Mouse (Mus musculus) brain, embryonic 14.5 days (tissue): ENCODE measurements around the gene Hyal3. TPM values are rescaled to one million over a fixed set of nuclear protein-coding genes. Genes with fewer than 3 reads are reported as not detected.

Experiments
- DNase-seq: peaks from one replicate; pipeline ENCODE4 v3.0.0-alpha.2; 2011; ENCODE audit warnings: low read depth
- CTCF ChIP-seq: fragments of 200-500 bp; IDR thresholded peaks from 2 replicates; pipeline ENCODE4 v1.5.1; 2012; ENCODE audit warnings: inconsistent platforms, mild to moderate bottlenecking, moderate library complexity, borderline replicate concordance; ENCODE audit not compliant: insufficient read depth, insufficient read length; ENCODE audit errors: extremely low read depth
- POLR2A ChIP-seq: fragments of 200-500 bp; IDR thresholded peaks from 2 replicates; pipeline ENCODE4 v1.6.1; 2012; ENCODE audit warnings: mild to moderate bottlenecking, inconsistent platforms, borderline replicate concordance; ENCODE audit not compliant: poor library complexity, insufficient read depth, insufficient read length, severe bottlenecking; ENCODE audit errors: extremely low read depth
- polyA plus RNA-seq: library from polyadenylated mRNA; depleted of rRNA; stranded (reverse); fragments of >200 nt; gene quantifications from 2 replicates; pipeline ENCODE4 v1.2.3, GENCODE M21; 2012

The Hyal3 gene
- polyA plus RNA-seq, 1 experiment, result 1.6 TPM

DNA sequence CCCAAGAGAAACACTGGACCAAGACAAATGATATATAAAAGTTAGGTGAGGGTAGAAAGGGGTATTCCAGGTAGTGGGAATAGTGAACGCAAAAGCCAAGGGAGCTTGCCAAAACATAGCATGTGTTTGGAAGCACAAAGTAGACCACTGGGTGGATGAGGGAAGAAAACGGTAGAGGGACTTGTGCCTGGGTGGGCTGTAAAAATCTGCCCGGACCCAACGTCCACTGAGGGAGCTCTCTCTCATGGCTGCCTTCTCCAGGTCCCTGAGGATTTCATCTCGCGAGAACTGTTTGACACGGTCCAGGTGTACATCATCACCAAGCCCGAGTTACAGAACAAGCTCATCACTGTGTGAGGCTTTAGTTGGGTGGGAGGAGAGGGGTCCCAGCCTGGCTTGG lies 37.9 kb upstream of the Hyal3 start:
- no peak for TF ChIP-seq CTCF
- no peak for TF ChIP-seq POLR2A
- DNase-seq, result no peak

GRCm38 (mm10) chr9:107543299-107543698 lies 37.3 kb upstream of the Hyal3 start:
- no peak for TF ChIP-seq POLR2A
- no peak for TF ChIP-seq CTCF
- DNase-seq, result no peak

GRCm38 (mm10) chr9:107544196-107544700 lies 36.4 kb upstream of the Hyal3 start:
- no peak for DNase-seq
- no peak for TF ChIP-seq POLR2A
- no peak for TF ChIP-seq CTCF

DNA sequence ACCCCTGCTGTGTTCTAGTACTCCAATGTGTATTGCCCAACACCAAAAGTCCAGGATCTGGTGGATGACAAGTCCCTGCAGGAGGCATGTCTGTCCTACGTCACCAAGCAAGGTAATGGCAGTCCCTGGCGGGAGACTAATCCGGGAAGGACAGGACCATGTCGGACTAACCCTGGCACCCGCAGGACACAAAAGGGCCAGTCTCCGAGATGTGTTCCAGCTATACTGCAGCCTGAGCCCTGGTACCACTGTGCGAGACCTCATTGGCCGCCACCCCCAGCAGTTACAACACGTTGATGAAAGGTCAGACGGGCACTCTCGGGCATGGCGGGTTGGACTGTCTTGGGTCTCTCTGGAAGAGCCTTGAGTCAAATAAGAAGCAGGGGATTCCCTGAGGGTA lies 35.9 kb upstream of the Hyal3 start:
- TF ChIP-seq POLR2A (no peak), CTCF (no peak)

GRCm38 (mm10) chr9:107545199-107545598 lies 35.4 kb upstream of the Hyal3 start:
- TF ChIP-seq POLR2A (no peak), CTCF (no peak)
- DNase-seq, result no peak

More for the DNA sequence above, 35.9 kb upstream of the Hyal3 start:
- no peak for DNase-seq

DNA sequence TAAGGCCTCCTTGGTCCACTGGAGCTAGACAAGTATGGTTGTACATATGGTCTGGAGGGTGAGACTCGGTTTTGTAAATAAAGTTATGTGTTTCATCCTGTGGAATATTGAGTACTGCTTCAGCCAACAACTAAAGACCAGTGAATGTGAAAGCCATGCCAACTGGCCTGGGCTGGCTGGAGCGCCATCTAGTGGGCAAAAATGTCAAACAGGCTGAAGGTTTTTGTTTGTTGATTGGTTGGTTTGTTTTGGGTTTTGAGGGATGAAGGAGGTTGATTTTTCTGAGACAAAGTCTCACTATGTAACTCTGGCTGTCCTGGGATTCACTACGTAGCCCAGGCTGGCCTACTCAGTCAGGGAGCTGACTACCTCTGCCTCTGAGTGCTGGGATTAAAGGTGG lies 35.0 kb upstream of the Hyal3 start:
- DNase-seq, result peak; percentile 81
- TF ChIP-seq CTCF (peak; percentile 94), POLR2A (no peak)

DNA sequence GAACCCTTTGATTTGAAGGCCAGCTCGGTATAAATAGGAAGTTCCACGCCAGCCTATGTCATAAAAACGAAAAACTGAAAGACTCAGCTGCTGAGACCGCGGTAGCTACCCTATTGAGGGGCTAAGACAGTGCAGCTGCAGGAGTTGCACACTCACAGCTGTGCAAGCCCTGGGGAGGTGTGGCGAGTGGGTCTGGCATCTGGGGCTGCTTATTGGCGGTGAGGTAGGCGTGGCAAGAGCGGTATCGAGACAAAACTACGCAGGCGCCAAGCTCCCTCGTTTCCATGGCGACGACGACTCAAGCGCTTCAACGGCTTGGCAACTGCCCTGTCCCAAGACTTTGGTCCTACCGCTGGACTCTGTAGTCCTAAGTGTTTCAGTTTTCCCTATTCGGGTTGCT lies 33.6 kb upstream of the Hyal3 start, which contains the start of gene Zmynd10:
Gene Zmynd10, plus strand, starts transcription at position 273 of the 400 bp plus-strand sequence.
- peak; percentile 96 for DNase-seq
- no peak for TF ChIP-seq POLR2A
- no peak for TF ChIP-seq CTCF

DNA sequence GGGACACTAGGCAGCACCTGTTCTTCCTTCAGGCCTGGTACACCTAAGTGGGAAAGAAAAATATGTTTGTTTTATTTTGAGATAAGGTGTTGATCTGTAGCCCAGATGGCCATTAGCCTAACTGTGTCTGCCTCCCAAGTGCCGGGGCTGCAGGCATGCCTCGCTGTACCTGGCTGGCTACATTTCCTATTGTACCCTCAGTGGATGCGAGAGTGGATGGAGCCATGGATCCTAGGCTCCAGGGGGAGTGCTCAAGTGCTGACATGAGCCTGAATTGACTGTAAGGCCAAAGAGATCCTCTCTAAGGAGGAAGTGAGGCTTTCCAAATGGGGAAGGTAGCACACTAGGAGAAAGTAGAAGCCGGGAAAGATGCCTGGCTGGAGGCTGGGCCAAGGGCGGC lies 32.7 kb upstream of the Hyal3 start:
- no peak for DNase-seq
- TF ChIP-seq POLR2A (no peak), CTCF (no peak)

- DNase-seq, result no peak
- TF ChIP-seq POLR2A (no peak), CTCF (no peak)
Observed at GRCm38 (mm10) chr9:107548820-107549219, 31.8 kb upstream of the Hyal3 start.

DNA sequence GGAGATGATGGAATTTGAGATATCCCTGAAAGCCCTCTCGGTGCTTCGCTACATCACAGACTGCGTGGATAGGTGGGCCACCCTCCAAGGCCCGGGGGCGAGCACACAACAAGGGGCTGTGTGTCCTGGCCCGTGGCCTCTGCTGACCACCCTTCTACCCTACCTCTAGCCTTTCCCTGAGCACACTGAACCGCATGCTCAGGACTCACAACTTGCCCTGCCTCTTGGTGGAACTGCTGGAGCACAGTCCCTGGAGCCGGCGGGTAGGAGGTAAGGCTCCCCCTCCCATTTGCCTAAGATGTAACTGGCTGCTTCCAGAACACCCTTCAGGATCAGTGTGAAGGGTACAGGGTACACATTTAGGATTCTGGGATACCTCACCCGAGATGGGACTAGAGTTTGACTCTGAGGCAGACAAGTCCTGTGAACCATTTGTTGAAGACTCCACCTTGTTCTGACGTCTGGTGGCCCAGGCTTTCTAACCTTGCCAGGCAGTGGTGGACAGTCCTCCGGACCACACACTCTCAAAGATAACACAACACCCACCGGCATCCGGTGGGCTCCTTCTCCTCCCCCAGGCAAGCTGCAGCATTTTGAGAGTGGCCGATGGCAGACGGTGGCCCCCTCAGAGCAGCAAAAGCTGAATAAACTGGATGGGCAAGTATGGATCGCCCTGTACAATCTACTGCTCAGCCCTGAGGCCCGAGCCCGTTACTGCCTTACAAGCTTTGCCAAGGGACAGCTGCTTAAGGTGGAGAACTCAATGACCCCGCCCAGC lies 31.1 kb upstream of the Hyal3 start:
- TF ChIP-seq POLR2A (no peak), CTCF (no peak)

GRCm38 (mm10) chr9:107550491-107551116 lies 30.0 kb upstream of the Hyal3 start:
- no peak for TF ChIP-seq POLR2A
- no peak for TF ChIP-seq CTCF

More for the DNA sequence above, 31.1 kb upstream of the Hyal3 start:
- no peak for DNase-seq

More at GRCm38 (mm10) chr9:107550491-107551116, 30.0 kb upstream of the Hyal3 start:
- DNase-seq, result no peak
